Mouse (Mus musculus) left cerebral cortex, postnatal 14 days (tissue): ENCODE results near the gene Bzw1. TPM values are rescaled to one million over a fixed set of nuclear protein-coding genes. Genes with fewer than 3 reads are reported as not detected.
A peak's percentile ranks its signal among the peaks of the same experiment; 100 is the strongest.

Experiments
- DNase-seq, 2 experiments: peaks; one replicate each; pipeline ENCODE4 v3.0.0; 2021 to 2022; ENCODE audit warnings: low spot score in 2 of 2, mixed read lengths in 1 of 2
- intact Hi-C: fragments of 180-260 bp; cut with DNase I; formaldehyde crosslinking; loops from one replicate; pipeline ENCODE4 v1.15.1; 2025
- total RNA-seq, 2 experiments: library from RNA; stranded (reverse); gene quantifications; 2 replicates each; pipeline ENCODE4 v1.2.3; 2021

The Bzw1 gene
- total RNA-seq, 2 experiments from 2014 or later, result 208 to 225 TPM

DNA sequence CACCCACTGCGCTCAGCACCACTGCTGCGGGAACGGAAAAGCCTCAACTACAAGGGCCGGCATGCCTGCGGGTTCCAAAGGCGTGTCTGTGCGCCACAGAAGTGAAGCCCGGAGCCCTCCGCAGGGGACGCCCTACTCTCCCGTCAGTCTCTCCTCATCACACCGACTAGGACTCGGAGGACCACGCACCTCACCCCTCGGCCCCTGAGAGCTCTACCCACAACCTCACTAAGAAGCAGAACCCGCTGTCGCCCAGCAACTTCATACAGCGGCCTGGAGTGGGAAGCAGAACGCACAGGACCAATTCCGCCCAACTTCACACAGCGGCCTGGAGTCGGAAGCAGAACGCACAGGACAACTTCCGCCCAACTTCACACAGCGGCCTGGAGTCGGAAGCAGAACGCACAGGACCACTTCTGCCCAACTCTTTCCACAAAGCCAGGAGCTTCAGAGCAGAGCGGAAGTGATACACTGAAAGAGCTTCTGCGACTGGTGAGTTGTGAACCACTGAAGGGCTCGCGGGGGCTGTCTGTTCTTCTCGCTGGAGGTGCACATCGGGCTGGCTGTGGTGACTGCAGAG, 52.5 kb downstream of the Bzw1 start, which contains the start of the genes Nif3l1 and Ppil3:
Gene Nif3l1, plus strand, starts transcription at position 9 of the 580 bp plus-strand sequence.
Gene Ppil3, minus strand, starts transcription at position 344 of the 580 bp plus-strand sequence.
- peak; percentile 91 to 95 for DNase-seq
- intact Hi-C loops, result loop anchor here (2.0 kb wide), 1 partner anchor 22 kb away; no protein-coding TSS in a partner anchor

GRCm38 (mm10) chr1:58445861-58446260, 53.2 kb downstream of the Bzw1 start:
- DNase-seq, result no peak
- intact Hi-C loops, result loop anchor here (2.0 kb wide), 1 partner anchor 23 kb away; no protein-coding TSS in a partner anchor

DNA sequence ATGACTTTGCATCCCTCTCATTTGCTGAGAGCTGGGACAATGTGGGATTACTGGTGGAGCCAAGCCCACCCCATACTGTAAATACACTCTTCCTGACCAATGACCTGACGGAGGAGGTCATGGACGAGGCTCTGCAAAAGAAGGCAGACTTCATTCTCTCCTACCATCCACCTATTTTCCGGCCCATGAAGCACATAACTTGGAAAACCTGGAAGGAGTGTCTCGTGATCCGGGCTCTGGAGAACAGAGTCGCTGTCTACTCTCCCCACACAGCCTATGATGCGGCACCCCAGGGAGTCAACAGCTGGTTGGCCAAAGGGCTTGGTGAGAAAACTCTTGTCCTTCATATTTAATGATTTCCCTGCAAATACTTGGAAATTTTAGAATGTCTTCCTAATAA, 55.1 kb downstream of the Bzw1 start:
- intact Hi-C loops, result no loop called here
- no peak for DNase-seq

DNA sequence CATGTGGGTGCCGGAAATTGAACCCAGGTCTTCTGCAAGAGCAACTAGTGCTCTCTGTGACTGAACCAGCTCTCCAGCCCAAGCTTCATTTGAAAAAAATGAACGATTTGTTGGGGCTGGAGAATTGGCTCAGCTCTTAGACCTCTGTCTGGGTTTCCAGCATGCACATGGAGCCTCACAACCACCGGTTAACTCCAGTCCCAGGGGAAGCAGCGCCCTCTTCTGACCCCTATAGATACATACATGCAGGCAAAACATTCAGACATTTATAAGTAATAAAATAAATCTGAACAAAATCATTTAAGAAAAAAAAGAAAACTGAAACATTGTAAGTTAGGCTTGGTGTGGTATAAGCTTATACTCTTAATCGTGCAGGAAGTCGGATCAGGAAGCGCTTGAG, 55.7 kb downstream of the Bzw1 start:
- intact Hi-C loops, result no loop called here
- DNase-seq, result no peak

DNA sequence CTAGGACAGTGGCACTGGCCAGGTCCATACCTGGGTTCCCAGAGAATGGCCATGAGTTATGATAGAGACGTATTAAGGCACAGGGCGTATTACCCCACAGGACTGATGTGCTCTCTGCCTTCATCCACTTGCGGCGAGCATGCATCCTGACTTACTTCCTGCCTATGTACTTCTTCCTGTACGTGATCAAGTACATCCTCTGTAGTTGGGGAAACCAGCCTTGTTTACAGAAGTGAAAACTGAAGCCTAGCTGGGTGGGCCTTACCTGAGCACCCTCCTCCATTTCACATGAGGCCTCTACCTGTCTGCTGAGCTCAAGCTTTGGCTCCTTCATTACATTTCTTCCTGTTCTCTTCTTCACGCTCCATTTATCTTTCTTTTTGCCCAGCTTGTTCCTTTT, 61.6 kb downstream of the Bzw1 start:
- intact Hi-C loops, result no loop called here
- DNase-seq, result no peak

Other genes starting within 250 kb of the Bzw1 start
- gene Aox4, start 182.5 kb upstream of the Bzw1 start, total RNA-seq, result 10 to 100 TPM in 1 of 2 experiments, 1 to 10 TPM in 1; 8.0 to 11.5 TPM
- gene Aox2, start 114.6 kb upstream of the Bzw1 start, total RNA-seq, result under 1 TPM; 0.07 to 0.13 TPM
- gene Clk1, start 31.2 kb downstream of the Bzw1 start, total RNA-seq, result 100 to 1,000 TPM in 1 of 2 experiments, 10 to 100 TPM in 1; 95.1 to 107 TPM
- gene Nif3l1, start 52.3 kb downstream of the Bzw1 start, total RNA-seq, result 10 to 100 TPM; 17.8 to 18.9 TPM
- gene Ppil3, start 52.6 kb downstream of the Bzw1 start, total RNA-seq, result 10 to 100 TPM; 22.4 to 25.1 TPM
- 10 to 100 TPM; 21.6 to 23.1 TPM for gene Orc2, start 112.2 kb downstream of the Bzw1 start, total RNA-seq
- 100 to 1,000 TPM; 106 to 108 TPM for gene Fam126b, start 193.4 kb downstream of the Bzw1 start, total RNA-seq
- 100 to 1,000 TPM; 105 to 107 TPM for gene Ndufb3, start 193.5 kb downstream of the Bzw1 start, total RNA-seq